Mouse (Mus musculus) E14TG2a.4 (cell line): ENCODE measurements around the gene Ndufa5.

Source experiments
- H3K27me3 ChIP-seq: 2 replicates; pipeline ENCODE4 v1.6.1; 2014; ENCODE audit warnings: low read length, control low read depth; ENCODE audit not compliant: insufficient read depth
- H3K36me3 ChIP-seq: 2 replicates; pipeline ENCODE4 v1.6.1; 2014; ENCODE audit warnings: low read length, control low read depth; ENCODE audit not compliant: insufficient read depth
- H3K4me1 ChIP-seq: replicated peaks from 2 replicates; pipeline ENCODE4 v1.6.1; 2014; ENCODE audit warnings: low read depth, low read length, control low read depth
- H3K4me3 ChIP-seq: replicated peaks from 2 replicates; pipeline ENCODE4 v1.5.1; 2014; ENCODE audit warnings: mild to moderate bottlenecking, low read length
- H3K9me3 ChIP-seq: 2 replicates; pipeline ENCODE4 v1.6.1; 2014; ENCODE audit warnings: low read length, control low read depth
- CTCF ChIP-seq: conservative IDR thresholded peaks from 2 replicates; pipeline ENCODE4 v1.5.1; 2014; ENCODE audit warnings: low read length
- NANOG ChIP-seq: IDR thresholded peaks from 2 replicates; pipeline ENCODE4 v1.6.1; 2014; ENCODE audit warnings: borderline replicate concordance, low read length, mixed read lengths
- POU5F1 ChIP-seq: IDR thresholded peaks from 2 replicates; pipeline ENCODE4 v1.6.1; 2014; ENCODE audit warnings: low read length, borderline replicate concordance

The Ndufa5 gene

GRCm38 (mm10) chr6:24527155-24528063 lies at the start of gene Ndufa5:
Ndufa5 (minus strand) TSS chr6:24528013.
- H3K9me3 ChIP-seq: no peaks in the 10 kb centered on the region
- no peak for TF ChIP-seq POU5F1
- TF ChIP-seq CTCF: no peak
- no peak for TF ChIP-seq NANOG
- H3K4me3 ChIP-seq: peak within 1 kb of the TSS; percentile 94
- peaks cover 19% of the 10 kb centered on the region for H3K4me1 ChIP-seq
- H3K36me3 ChIP-seq: peaks cover 25% of the 10 kb centered on the region
- H3K27me3 ChIP-seq: no peaks in the 10 kb centered on the region

GRCm38 (mm10) chr6:24573319-24573718 lies 45.5 kb upstream of the Ndufa5 start:
- H3K27me3 ChIP-seq: no peaks in the 10 kb centered on the region
- no peak for TF ChIP-seq NANOG
- TF ChIP-seq CTCF: no peak
- TF ChIP-seq POU5F1: no peak
- H3K9me3 ChIP-seq: peaks cover 7% of the 10 kb centered on the region
- H3K4me1 ChIP-seq: no peaks in the 10 kb centered on the region
- no peaks in the 10 kb centered on the region for H3K36me3 ChIP-seq
- H3K4me3 ChIP-seq: no peak overlapping the region

GRCm38 (mm10) chr6:24572431-24572830 lies 44.6 kb upstream of the Ndufa5 start:
- TF ChIP-seq NANOG (no peak), POU5F1 (no peak), CTCF (no peak)
- Histone ChIP-seq H3K27me3 (no peaks in the 10 kb centered on the region), H3K36me3 (no peaks in the 10 kb centered on the region), H3K9me3 (peaks cover 7% of the 10 kb centered on the region), H3K4me3 (no peak overlapping the region), H3K4me1 (no peaks in the 10 kb centered on the region)

- H3K4me1 ChIP-seq: no peaks in the 10 kb centered on the region
- H3K27me3 ChIP-seq: no peaks in the 10 kb centered on the region
- H3K9me3 ChIP-seq: peaks cover 7% of the 10 kb centered on the region
- TF ChIP-seq NANOG (no peak), CTCF (no peak), POU5F1 (no peak)
- H3K36me3 ChIP-seq: no peaks in the 10 kb centered on the region
- no peak overlapping the region for H3K4me3 ChIP-seq
Observed at GRCm38 (mm10) chr6:24571126-24571525, 43.3 kb upstream of the Ndufa5 start.

- no peak for TF ChIP-seq CTCF
- TF ChIP-seq NANOG: no peak
- TF ChIP-seq POU5F1: no peak
- H3K36me3 ChIP-seq: no peaks in the 10 kb centered on the region
- H3K4me3 ChIP-seq: no peak overlapping the region
- no peaks in the 10 kb centered on the region for H3K27me3 ChIP-seq
- peaks cover 7% of the 10 kb centered on the region for H3K9me3 ChIP-seq
- no peaks in the 10 kb centered on the region for H3K4me1 ChIP-seq
Observed at GRCm38 (mm10) chr6:24570278-24570677, 42.5 kb upstream of the Ndufa5 start.

- TF ChIP-seq CTCF (no peak), POU5F1 (no peak), NANOG (no peak)
- no peaks in the 10 kb centered on the region for H3K27me3 ChIP-seq
- H3K4me1 ChIP-seq: no peaks in the 10 kb centered on the region
- no peak overlapping the region for H3K4me3 ChIP-seq
- H3K9me3 ChIP-seq: peaks cover 7% of the 10 kb centered on the region
- H3K36me3 ChIP-seq: no peaks in the 10 kb centered on the region
Observed at GRCm38 (mm10) chr6:24569711-24570110, 41.9 kb upstream of the Ndufa5 start.

- Histone ChIP-seq H3K4me1 (no peaks in the 10 kb centered on the region), H3K9me3 (peaks cover 4% of the 10 kb centered on the region; the same call in 1 of the 2 replicates), H3K36me3 (no peaks in the 10 kb centered on the region), H3K27me3 (no peaks in the 10 kb centered on the region), H3K4me3 (no peak overlapping the region)
- TF ChIP-seq CTCF (no peak), POU5F1 (no peak), NANOG (no peak)
Observed at GRCm38 (mm10) chr6:24568963-24569362, 41.1 kb upstream of the Ndufa5 start.

- H3K36me3 ChIP-seq: no peaks in the 10 kb centered on the region
- no peak overlapping the region for H3K4me3 ChIP-seq
- no peaks in the 10 kb centered on the region for H3K9me3 ChIP-seq
- H3K4me1 ChIP-seq: no peaks in the 10 kb centered on the region
- no peak for TF ChIP-seq CTCF
- no peak for TF ChIP-seq POU5F1
- TF ChIP-seq NANOG: no peak
- H3K27me3 ChIP-seq: no peaks in the 10 kb centered on the region
Observed at GRCm38 (mm10) chr6:24564886-24565285, 37.1 kb upstream of the Ndufa5 start.

GRCm38 (mm10) chr6:24564081-24564480 lies 36.3 kb upstream of the Ndufa5 start:
- Histone ChIP-seq H3K4me1 (no peaks in the 10 kb centered on the region), H3K36me3 (no peaks in the 10 kb centered on the region), H3K27me3 (no peaks in the 10 kb centered on the region), H3K9me3 (no peaks in the 10 kb centered on the region), H3K4me3 (no peak overlapping the region)
- no peak for TF ChIP-seq NANOG
- no peak for TF ChIP-seq CTCF
- TF ChIP-seq POU5F1: no peak
